Mouse (Mus musculus) liver, embryonic 14.5 days (tissue): ENCODE data around the gene Ifitm6.

ENCODE experiments used
- CTCF ChIP-seq: IDR thresholded peaks from 2 replicates; pipeline ENCODE4 v1.5.1; 2016; ENCODE audit warnings: antibody characterized with exemption, low read depth, control low read depth
- EP300 ChIP-seq: IDR thresholded peaks from 2 replicates; pipeline ENCODE4 v1.6.1; 2016; ENCODE audit warnings: antibody characterized with exemption, low read depth

GRCm38 (mm10) chr7:141046931-141047580, 29.3 kb upstream of the Ifitm6 start:
- no peak for TF ChIP-seq CTCF
- peak; percentile 71 for TF ChIP-seq EP300
